Mouse (Mus musculus) liver (tissue): ENCODE measurements around the gene Noxo1.
"Not testable (repeated sequence)": the region's sequence is repeated elsewhere in the genome, so short reads cannot be mapped to it uniquely, and the experiment has no call there.

Source experiments
- DNase-seq: peaks from one replicate; pipeline ENCODE4 v3.0.0-alpha.2; 2020; ENCODE audit warnings: mixed read lengths

Noxo1 gene

DNA sequence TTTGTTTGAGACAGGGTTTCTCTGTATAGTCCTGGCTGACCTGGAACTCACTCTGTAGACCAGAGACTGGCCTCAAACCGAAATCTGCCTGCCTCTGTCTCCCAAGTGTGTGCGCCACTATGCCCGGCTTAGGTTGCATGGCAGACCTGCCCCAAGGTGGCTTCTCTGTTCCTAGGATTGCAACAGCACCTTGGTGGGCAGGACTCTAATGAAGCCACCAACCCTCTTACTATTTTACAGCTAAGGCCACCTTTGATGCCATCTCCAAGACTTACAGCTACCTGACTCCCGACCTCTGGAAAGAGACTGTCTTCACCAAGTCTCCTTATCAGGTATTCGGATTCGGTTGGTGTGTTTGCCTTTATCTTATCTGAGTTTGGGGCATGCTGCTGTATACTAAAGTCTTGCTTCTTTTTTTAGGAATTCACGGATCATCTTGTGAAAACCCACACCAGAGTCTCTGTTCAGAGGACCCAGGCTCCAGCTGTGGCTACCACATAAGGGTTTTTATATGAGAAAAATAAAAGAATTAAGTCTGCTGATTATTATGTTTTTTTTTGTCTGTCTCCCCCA, 25.4 kb downstream of the Noxo1 start:
- DNase-seq: not testable (repeated sequence)

DNA sequence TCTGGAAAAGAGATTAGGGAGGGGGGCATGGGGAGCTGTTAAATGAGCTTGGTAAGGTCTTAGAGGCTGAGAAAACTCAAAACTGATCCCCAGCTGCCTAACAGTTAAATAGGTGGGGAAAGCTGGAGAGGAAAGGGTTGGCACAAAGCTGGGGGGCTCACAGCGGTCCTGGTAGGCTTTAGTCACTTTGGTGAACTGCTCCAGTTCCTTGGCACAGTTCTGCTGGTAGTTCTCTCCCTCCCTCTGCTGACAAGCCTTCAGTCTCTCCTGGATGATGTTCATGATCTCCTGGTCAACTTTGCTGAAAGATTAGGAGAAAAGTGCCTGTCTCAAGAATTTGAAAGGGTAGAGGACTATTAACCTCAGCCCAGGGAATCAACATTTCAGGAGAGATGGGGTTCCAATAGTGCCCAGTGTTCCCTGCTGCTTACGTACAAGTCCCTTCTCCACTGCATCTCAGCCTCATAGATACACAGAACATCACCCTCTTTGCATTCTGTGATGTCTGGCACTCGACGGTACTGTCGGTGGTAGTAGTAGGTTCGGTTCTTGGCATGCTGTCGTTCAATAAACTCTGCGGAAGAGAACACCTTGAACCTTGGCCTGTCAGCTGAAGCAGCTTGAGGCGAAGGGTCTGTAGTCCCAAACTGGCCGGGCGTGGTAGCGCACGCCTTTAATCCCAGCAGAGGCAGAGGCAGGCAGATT, 26.3 kb downstream of the Noxo1 start:
- DNase-seq: peak; percentile 26

DNA sequence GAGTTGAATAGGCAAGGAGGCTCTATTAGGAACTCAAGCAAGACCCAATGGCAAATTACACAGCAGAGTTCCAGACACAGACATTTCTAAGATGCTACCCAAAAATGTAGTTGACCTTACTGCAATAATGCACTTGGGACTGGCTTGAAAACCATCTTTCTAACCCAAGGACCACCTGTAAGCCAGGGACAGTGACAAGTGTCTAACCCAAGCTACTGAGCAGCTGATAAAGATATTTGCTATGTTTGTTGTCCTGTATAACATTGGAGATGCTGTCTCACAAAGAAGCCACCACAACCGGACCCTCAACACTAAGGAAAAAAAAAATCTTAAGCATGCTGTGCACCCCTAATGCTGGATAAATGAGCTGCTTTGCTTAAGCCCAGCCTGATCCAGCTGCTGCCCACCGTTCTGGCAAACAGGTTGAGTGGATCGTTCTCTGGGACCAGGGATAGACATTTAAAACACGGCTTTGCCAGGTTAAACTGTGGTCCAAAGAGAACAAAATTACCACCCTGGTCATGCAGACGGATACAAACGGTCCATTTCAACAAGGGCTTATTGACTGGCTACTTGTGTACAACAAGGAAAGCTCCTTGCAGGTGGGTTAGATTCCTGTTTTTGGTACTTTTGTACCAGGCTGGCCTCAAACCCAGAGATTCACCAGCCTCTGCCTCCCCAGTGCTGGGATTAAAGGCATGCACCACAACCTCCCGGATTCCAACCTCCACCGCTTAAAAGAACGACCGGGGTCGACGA, 27.3 kb downstream of the Noxo1 start:
- DNase-seq: no peak

DNA sequence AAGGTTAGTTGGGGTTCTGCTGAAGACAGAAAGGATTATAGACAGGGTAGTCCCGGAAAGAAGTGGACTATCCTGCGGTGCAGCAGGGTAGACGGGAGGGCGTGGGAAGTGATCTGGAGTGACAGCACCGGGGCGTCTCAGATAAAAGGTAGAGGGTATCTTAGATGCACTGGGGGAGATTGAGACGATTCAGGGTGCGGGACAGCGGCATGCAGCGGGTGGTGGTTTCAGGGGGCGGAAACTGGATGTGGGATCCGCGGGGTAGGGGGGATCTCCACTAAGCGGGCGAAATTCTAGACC, 27.8 kb downstream of the Noxo1 start:
- peak; percentile 73 for DNase-seq

DNA sequence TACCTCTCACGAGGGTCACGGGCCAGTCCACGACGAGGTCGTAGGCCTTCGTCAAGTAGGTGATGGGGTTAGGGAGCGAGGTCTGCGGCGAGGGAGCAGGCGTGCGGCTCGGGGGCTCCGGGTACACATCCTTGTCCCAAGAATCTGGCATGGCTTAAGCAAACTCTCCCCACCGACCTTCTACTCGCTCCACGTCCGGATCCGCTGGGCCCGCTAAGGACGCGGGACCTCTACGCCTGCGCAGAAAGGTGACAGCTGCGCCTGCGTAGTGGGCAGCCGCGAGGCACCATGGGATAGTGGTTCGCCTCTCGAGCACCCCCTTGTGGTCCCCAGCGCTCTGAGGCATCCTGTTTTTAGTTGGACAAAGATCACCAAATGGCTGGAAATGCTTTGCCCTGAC, 28.1 kb downstream of the Noxo1 start, which contains the start of gene Ndufb10:
Gene Ndufb10, minus strand, starts transcription at position 295 of the 400 bp plus-strand sequence.
- DNase-seq: peak; percentile 98

DNA sequence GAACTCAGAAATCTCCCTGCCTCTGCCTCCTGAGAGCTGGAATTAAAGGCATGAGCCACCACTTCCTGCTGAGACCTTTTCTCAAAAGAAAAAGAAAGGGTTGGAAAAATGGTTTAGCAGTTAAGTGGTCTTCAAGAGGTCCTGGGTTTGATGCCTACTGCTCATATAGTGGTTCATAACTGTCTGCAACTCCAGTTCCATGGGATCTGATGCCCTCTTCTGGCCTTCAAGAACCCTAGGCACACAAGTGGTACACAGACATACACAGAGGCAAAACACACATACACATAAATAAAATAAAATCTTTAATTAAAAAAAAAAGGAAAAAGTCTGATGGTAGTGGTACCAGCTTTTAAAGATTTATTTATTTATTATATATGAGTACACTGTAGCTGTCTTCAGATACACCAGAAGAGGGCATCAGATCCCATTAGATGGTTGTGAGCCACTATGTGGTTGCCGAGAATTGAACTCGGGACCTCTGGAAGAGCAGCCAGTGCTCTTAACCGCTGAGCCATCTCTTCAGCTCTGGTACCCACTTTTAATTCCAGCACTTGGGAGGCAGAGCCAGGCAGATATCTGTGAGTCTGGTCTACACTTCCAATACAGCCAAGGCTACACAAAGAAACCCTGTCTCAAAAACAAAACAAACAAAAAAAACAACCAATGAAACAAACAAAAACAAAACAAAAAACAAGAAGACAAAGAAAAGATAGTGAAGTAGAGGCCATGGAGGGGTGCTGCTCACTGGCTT, 29.8 kb downstream of the Noxo1 start:
- no peak for DNase-seq

DNA sequence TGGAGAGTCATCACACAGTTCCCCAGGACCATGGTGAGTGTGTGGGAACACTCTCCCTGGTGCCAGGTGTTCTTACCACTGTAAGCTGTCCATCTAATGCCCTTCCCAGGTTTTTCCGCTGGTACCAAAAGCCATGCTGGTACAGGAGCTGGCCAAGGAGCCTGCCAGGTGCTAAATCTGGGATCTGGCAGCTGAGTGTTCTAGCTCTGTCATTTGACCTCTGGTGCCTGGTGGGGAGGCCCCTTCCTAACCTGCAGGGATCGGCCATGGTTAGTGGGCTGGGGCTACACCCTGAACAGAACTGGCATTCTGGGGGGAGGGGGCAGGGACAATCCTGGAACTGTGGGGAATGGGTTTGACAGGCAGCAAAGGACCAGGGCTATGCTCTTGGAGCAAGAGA, 31.6 kb downstream of the Noxo1 start, which contains the start of gene Rpl3l:
Gene Rpl3l, plus strand, starts transcription at position 203 of the 400 bp plus-strand sequence.
- no peak for DNase-seq

DNA sequence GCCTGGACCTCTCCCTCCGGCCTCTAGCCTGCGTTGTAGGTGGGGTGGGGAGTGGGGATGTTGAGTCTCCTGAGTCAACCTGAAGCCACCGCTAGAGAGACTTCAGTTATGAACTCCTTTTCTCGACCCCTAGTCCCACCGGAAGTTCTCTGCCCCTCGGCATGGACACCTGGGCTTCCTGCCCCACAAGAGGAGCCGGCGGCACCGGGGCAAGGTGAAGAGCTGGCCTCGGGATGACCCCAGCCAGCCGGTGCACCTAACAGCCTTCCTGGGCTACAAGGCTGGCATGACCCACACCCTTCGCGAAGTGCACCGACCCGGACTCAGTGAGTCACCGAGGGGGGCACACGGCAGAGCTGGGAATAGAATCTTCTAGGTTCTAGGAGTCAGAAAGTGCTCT, 32.1 kb downstream of the Noxo1 start:
- no peak for DNase-seq

DNA sequence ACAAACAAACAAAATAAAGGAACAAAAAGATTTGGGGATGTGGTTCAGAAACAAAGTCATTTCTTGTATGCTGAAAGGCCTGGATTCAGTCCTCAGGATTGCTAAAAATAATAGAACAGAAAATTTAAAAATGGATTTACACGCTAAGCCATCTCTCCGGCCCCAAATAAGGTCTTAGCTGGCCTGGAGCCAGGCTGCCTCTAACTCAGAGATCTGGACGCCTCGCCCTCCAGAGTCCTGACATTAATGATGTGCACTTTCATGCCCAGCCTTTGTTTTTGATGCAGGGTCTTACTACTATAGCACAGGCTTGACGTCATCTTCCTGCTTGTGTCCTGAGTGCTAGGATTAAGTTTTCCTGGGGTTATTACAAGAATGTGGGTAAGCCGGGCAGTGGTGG, 33.0 kb downstream of the Noxo1 start:
- no peak for DNase-seq

DNA sequence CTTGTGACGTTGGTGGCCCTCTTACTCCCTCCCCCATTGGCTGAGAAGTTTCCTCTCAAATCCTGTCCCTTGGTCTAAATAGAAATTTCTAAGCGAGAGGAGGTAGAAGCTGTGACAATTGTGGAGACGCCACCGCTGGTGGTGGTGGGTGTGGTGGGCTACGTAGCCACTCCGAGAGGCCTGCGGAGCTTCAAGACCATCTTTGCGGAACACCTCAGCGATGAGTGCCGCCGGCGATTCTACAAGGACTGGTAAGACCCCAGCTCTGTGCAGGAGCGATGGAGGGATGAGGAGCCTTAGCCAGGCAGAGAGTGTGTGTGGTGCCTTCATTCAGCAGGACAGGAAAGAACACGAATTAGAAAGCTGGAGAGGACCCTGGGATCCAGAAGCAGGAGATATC, 34.8 kb downstream of the Noxo1 start:
- no peak for DNase-seq

DNA sequence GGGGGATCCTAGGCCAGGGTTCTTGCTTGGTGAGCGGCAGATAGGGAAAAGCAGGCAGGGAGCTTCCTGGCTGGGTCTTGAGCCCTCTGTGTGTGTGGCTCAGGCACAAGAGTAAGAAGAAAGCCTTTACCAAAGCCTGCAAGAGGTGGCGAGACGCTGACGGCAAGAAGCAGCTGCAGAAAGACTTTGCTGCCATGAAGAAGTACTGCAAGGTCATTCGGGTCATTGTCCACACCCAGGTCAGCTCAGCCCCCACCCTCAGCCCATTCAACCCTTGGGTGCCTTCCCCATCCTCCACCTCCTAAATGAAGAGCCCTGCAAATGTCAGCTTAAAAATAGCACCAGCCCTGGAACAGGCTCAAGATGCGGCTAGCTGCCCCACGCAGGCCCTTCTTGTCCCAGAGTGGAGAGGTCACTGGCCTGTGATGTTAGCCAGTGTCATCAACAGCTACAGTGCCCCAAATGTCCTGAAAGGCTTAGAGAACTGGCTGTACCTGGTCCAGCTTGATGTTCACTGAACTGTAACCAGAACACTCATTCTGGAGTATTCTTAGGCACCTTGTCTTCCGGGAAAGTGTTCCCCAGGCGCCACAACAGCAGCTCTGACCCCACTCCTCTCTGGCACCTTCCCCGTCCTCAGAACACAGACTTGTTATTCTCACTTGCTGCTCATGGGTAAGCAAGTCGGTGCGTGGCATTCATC, 36.4 kb downstream of the Noxo1 start:
- no peak for DNase-seq

DNA sequence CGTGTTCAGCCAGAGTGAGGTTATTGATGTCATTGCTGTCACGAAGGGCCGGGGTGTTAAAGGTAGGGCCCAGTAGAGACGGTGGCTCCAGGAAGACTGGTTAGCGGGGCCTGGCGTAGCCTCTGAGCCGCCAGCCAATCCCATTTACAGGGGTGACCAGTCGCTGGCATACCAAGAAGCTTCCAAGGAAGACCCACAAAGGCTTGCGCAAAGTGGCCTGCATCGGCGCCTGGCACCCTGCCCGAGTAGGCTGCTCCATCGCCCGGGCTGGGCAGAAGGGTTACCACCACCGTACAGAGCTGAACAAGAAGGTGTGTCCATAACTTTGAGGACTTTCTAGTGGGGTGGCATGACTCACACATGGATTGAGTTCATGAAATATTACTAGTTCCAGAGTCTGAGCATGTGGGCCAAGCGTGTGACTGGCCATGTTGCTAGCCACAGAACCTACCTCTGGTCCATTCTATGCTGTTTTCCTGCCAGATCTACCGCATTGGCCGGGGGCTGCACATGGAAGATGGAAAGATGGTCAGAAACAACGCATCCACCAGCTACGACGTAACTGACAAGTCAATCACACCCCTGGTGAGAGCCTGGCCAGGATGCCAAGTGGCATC, 37.5 kb downstream of the Noxo1 start:
- DNase-seq: no peak

DNA sequence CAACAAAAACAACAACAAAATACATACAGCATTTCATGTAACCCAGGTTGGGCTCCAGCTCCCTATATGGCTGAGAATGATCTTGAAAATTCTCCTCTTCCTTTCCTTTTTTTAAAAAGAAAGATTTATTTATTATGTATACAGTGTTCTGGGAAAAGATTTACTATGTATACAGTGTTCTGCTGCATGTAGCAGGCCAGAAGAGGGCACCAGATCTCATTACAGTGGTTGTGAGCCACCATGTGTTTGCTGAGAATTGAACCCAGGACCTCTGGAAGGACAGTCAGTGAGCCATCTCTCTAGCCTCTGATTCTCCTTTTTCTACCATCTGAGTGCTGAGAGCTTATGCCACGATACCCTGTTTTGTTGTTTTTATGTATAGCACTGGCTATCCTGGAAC, 38.5 kb downstream of the Noxo1 start:
- DNase-seq: no peak

DNA sequence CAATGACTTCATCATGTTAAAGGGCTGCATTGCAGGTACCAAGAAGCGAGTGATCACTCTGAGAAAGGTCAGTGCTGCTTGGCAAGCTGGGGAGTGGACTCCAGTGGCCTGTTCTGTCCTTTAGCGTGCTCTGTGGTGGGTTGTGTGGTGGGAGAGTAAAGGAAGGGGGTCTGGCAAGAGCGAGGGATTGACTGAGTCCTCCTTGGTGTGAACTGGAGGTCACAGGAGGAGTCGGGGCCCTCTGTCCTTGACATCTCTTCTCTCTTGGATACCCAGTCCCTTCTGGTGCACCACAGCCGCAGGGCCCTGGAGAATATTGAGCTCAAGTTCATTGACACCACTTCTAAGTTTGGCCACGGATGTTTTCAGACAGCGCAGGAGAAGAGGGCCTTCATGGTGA, 39.4 kb downstream of the Noxo1 start:
- no peak for DNase-seq

DNA sequence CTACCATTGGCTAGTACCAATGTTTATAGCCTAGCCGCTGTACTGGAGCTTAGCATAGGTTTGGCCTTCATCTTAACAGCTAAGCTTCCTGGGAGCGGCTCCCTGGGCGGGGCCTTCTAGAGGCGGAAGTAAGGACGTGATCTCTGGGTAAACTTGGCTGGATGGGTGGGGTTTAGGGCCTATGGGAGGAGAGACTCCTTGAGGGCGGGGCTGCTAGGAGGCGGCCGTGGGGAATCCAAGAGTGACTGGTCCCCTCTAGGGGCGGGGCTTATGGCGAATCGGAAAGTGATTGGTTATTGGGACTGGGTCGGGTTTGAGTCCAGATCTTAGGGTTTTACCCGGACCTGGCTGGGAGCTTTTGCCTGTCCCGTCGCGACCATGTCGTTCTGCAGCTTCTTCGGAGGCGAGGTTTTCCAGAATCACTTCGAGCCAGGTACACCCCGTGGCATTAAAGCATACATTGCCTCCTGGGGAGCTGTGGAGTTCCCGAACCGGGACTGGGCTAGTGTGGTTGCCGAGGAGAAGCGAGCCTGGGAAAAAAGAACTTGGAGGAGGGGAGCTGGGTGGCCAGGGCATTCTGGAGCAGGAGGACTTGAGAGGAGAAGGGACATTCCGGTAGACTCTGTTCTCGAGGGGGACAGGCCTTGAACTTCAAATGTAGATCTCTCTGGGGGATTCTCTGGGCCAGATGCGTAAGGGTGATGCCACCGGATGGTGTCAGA, 40.5 kb downstream of the Noxo1 start, which contains the start of gene Msrb1:
Gene Msrb1, plus strand, starts transcription at position 313 of the 722 bp plus-strand sequence.
- DNase-seq: peak; percentile 100

DNA sequence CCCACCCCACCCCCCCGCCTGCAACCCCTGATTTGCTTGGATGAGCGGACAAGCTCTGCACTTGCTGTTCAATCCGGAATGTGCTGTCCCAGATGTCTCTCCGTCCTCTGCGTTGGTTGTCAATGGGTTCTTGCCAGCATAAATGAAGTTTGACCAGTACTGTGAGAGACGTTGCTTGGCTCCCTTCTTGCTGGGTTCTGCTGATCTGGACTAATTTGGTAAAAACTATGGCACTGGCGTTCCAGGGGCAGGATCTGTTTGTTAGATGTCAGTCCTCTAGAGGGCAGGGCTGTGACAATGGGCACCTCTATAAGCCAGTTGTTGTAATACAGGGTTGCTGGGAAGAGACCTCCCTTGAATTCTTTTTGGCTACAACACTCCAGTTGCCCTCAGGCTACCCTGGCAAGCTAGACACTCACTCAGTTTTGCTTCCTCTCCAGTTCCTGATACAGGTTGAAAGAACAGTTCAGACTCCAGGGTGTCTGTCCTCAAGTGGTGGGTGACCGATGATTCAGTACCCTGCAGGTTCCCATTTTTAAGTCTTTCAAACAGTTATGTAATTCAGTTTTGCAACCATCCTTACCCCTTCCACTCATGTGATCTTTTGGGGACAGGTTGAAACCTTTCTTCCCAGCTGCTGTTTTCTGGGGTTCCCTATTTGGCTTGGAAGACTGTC, 41.2 kb downstream of the Noxo1 start:
- DNase-seq: no peak

DNA sequence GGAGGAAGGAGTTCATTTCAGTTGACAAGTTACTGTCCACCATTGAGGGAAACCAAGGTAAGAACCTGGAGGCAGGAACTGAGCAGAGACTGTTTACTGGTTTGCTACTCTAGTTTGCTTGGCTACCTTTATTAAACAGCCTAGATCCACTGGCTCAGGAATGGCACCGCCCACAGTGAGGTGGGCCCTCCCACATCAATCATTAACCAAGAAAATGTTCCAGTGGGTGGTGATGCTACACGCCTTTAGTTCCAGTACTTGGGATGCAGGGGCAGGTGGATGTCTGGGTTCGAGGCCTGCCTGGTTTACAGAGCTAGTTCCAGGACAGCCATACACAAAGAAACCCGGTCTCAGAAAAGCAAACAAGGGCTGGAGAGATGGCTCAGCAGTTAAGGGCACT, 42.2 kb downstream of the Noxo1 start:
- no peak for DNase-seq

DNA sequence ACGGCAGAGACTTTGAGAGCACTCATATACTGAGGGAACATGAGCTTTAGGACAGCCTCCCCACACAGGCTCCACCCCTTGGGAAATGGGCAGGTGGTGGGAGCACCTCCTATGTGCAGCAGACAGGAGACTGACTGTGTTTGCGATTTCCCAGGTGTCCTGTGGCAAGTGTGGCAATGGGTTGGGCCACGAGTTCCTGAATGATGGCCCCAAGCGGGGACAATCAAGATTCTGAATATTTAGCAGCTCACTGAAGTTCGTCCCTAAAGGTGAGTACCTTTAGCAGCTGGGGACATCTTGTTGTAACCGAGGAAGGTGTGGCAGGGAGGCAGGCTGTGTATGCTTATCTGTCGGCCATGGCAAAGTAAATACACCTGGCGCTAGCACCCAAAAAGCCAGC, 43.9 kb downstream of the Noxo1 start:
- DNase-seq: no peak

DNA sequence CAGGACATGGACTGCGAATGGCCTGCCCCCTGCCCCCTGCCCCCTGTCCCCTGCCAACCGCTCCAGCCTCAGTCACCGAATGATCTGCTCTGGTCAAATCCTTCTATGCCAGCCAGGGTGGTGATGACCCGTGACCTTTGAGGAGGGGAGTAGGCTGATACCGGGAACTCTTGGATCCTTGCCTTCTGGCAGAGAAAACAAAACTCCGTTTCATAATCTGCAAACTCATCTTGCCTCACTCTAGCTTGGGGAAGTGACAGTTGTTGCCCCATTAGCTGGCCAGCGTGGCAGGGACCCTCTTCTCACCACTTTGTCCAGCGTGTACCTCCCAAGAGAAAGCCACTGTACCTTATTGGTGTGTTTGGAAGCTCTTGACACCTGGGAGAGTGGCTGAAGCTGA, 46.3 kb downstream of the Noxo1 start:
- no peak for DNase-seq

DNA sequence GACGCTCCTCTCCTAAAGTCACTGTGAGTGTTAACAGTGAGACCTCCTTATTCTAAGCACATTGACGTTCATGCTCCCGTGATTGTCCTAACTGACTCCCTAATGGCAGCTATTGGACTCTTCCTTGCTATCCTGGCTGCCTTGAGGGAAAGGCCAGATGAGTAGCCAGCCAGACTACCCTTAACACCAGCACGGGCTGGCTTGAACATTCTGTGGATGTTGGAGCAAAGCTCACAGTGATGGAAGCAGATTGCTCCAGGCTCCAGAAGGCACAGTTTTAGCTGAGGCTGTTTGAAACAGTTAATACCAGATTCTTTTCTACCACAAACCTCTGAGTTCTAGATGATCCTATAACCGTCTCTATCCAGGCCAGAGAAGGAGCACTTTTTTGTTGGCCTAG, 47.9 kb downstream of the Noxo1 start:
- DNase-seq: no peak

DNA sequence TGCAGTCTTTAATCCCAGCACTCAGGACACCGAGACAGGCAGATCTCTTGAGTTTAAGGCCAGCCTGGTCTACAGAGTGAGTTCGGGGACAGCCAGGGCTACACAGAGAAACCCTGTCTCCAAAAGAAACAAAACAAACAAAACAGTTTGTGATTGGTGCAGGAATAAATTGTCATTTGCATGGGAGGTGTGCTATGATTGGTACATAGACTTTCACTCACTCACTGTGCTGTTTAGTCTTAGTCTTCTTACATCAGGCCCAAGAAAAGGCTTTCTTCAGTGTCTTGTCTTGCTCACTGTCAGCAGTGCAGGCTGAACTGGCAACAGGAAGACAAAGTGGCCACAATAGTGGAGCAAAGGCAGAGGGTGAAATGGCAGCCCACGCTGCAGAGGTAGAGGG, 48.3 kb downstream of the Noxo1 start:
- no peak for DNase-seq
